Mouse (Mus musculus): ENCODE results near the gene Ccr4. TPM values are rescaled to one million over a fixed set of nuclear protein-coding genes. Genes with fewer than 3 reads are reported as not detected.
A peak's percentile ranks its signal among the peaks of the same experiment; 100 is the strongest.

The Ccr4 gene
- total RNA-seq, 2 experiments from 2014 or later: not detected

- TF ChIP-seq CTCF (conservative IDR thresholded peaks at IDR 0.05): no peak
- H3K27ac ChIP-seq: no peak overlapping the region
- no peak for DNase-seq (ENCODE audit: low spot score in 2 of 2)
- H3K4me3 ChIP-seq: no peak overlapping the region
Observed at GRCm38 (mm10) chr9:114517924-114518497, 13.3 kb upstream of the Ccr4 start.

- Histone ChIP-seq H3K27ac (no peak within 1 kb of the TSS), H3K4me3 (no peak within 1 kb of the TSS)
- no peak for DNase-seq (ENCODE audit: low spot score in 2 of 2)
- no peak for TF ChIP-seq CTCF (conservative IDR thresholded peaks at IDR 0.05)
Observed at GRCm38 (mm10) chr9:114515364-114515763, 10.6 kb upstream of the Ccr4 start, which contains the start of gene C130032M10Rik. Gene C130032M10Rik, plus strand, starts transcription at chr9:114515697.

- TF ChIP-seq CTCF (conservative IDR thresholded peaks at IDR 0.05): no peak
- Histone ChIP-seq H3K27ac (no peak overlapping the region), H3K4me3 (no peak overlapping the region)
- DNase-seq (ENCODE audit: low spot score in 2 of 2): no peak
Observed at GRCm38 (mm10) chr9:114512831-114513230, 8.1 kb upstream of the Ccr4 start.

- no peak for TF ChIP-seq CTCF (conservative IDR thresholded peaks at IDR 0.05)
- no peak for DNase-seq (ENCODE audit: low spot score in 2 of 2)
- H3K27ac ChIP-seq: no peak overlapping the region
Observed at GRCm38 (mm10) chr9:114509785-114510184, 5.1 kb upstream of the Ccr4 start.

GRCm38 (mm10) chr9:114507421-114507820 is 2.7 kb upstream of the Ccr4 start:
- H3K27ac ChIP-seq: no peak overlapping the region
- no peak overlapping the region for H3K4me3 ChIP-seq
- no peak for TF ChIP-seq CTCF (conservative IDR thresholded peaks at IDR 0.05)
- no peak for DNase-seq (ENCODE audit: low spot score in 2 of 2)

More at GRCm38 (mm10) chr9:114509785-114510184, 5.1 kb upstream of the Ccr4 start:
- H3K4me3 ChIP-seq: no peak overlapping the region

- TF ChIP-seq CTCF (conservative IDR thresholded peaks at IDR 0.05): no peak
- no peak overlapping the region for H3K4me3 ChIP-seq
- H3K27ac ChIP-seq: no peak overlapping the region
- no peak for DNase-seq (ENCODE audit: low spot score in 2 of 2)
Observed at GRCm38 (mm10) chr9:114506564-114506963, 1.8 kb upstream of the Ccr4 start.

GRCm38 (mm10) chr9:114502711-114503427 is 1.8 kb downstream of the Ccr4 start:
- Histone ChIP-seq H3K4me3 (no peak overlapping the region), H3K27ac (no peak overlapping the region)
- no peak for TF ChIP-seq CTCF (conservative IDR thresholded peaks at IDR 0.05)
- DNase-seq (ENCODE audit: low spot score in 2 of 2): no peak

GRCm38 (mm10) chr9:114501913-114502312 is 2.8 kb downstream of the Ccr4 start:
- DNase-seq (ENCODE audit: low spot score in 2 of 2): no peak
- no peak overlapping the region for H3K4me3 ChIP-seq
- no peak overlapping the region for H3K27ac ChIP-seq
- no peak for TF ChIP-seq CTCF (conservative IDR thresholded peaks at IDR 0.05)

- no peak overlapping the region for H3K4me3 ChIP-seq
- no peak for DNase-seq (ENCODE audit: low spot score in 2 of 2)
- H3K27ac ChIP-seq: no peak overlapping the region
- no peak for TF ChIP-seq CTCF (conservative IDR thresholded peaks at IDR 0.05)
Observed at GRCm38 (mm10) chr9:114501111-114501510, 3.6 kb downstream of the Ccr4 start.

GRCm38 (mm10) chr9:114499783-114500515 is 4.8 kb downstream of the Ccr4 start:
- DNase-seq (ENCODE audit: low spot score in 2 of 2): peak; percentile 28 to 60
- H3K4me3 ChIP-seq: no peak overlapping the region

GRCm38 (mm10) chr9:114498218-114498617 is 6.5 kb downstream of the Ccr4 start:
- peak; percentile 64 to 85 for DNase-seq (ENCODE audit: low spot score in 2 of 2)
- TF ChIP-seq CTCF (conservative IDR thresholded peaks at IDR 0.05): peak; percentile 88
- H3K4me3 ChIP-seq: no peak overlapping the region
- H3K27ac ChIP-seq: no peak overlapping the region

More at GRCm38 (mm10) chr9:114499783-114500515, 4.8 kb downstream of the Ccr4 start:
- peak; percentile 80 for TF ChIP-seq CTCF (conservative IDR thresholded peaks at IDR 0.05)
- H3K27ac ChIP-seq: no peak overlapping the region

- Histone ChIP-seq H3K4me3 (no peak overlapping the region), H3K27ac (no peak overlapping the region)
- TF ChIP-seq CTCF (conservative IDR thresholded peaks at IDR 0.05): no peak
- DNase-seq (ENCODE audit: low spot score in 2 of 2): no peak
Observed at GRCm38 (mm10) chr9:114496469-114496868, 8.2 kb downstream of the Ccr4 start.

Data from layer of hippocampus, adult 2 months (tissue).